ENCODE assay signal across 29 mouse cellular contexts in the genomic region with DNA sequence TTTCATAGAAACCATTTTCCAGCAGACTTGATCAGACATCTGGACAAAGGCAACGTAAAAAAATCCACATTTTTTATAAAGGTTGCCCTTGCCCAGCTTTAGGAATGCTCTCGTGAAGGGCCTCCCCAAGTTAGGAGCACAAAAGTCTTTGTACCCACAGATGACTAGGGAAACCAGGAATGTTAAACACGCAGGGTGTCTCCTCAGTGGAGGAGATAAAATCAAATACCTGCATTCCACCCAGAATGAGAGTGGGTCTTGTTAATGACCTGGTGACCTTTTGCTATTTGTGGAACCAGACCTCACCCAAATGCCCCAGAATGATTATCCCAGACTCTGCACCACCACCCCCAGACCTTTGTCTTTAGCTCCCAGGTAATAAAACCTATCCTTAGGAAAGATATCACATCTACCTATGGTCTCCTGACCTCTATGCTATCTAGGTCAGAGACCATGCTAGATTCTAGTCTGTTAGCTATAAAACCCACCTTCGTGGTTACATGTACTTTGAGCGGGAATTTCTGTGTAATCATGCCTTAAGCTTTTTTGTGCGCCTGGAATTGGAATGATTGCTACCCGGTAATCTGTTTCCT.
DNase-seq lines count a peak whose midpoint lies in the region; ATAC-seq and TF ChIP-seq lines count a peak whose summit lies in the region.
"Had no signal": no experiment of that assay in that cellular context is flagged by ENCODE, and none has a peak within 500 bp of the region (broad histone marks: within the 10 kb centered on the region; RNA-seq: fewer than 3 reads in every experiment).

No protein-coding gene starts in this region.

- no peak for DNase-seq in lung, adult 18-20 months
- peak; percentile 58 for DNase-seq in ES-CJ7 (ENCODE audit: low read depth, low spot score)
- DNase-seq in ZHBTc4 (ENCODE audit: low read depth, low spot score): peak; percentile 62
- no peak for DNase-seq in left cerebral cortex, adult 8-10 months (ENCODE audit: low spot score in 2 of 2)
- no peak for DNase-seq in frontal cortex, postnatal 25 days (ENCODE audit: low spot score in 2 of 2)
- DNase-seq: adrenal gland, postnatal 25 days; cerebellum, adult 11-12 months; cerebellum, adult 9-11 months; gastrocnemius, postnatal 10 days; heart, postnatal 4 days; kidney, adult 2 months; kidney, postnatal 10 days; left cerebral cortex, postnatal 4 days; liver, postnatal 0 days; retina, postnatal 1 day; right cerebral cortex, postnatal 14 days; thymus, postnatal 14 days had no signal

- no peak for TF ChIP-seq CTCF in intestine, postnatal 0 days (IDR thresholded peaks at IDR 0.05; ENCODE audit: low read depth)

- H3K36me3 ChIP-seq in intestine, embryonic 15.5 days: no peaks in the 10 kb centered on the region
- no peaks in the 10 kb centered on the region for H3K36me3 ChIP-seq in intestine, postnatal 0 days (ENCODE audit: control insufficient read depth, insufficient read depth)
- no peaks in the 10 kb centered on the region for H3K36me3 ChIP-seq in lung, embryonic 15.5 days
- H3K36me3 ChIP-seq: embryonic facial prominence, embryonic 13.5 days; heart, embryonic 15.5 days; liver, embryonic 12.5 days; midbrain, embryonic 10.5 days; midbrain, embryonic 15.5 days; neural tube, embryonic 15.5 days had no signal

- H3K9ac ChIP-seq in intestine, embryonic 15.5 days: no peak overlapping the region
- H3K9ac ChIP-seq in intestine, postnatal 0 days (ENCODE audit: low read depth, low read length): no peak overlapping the region
- H3K9ac ChIP-seq in lung, embryonic 15.5 days: no peak overlapping the region
- H3K9ac ChIP-seq: embryonic facial prominence, embryonic 13.5 days; heart, embryonic 15.5 days; hindbrain, embryonic 14.5 days; liver, embryonic 12.5 days; liver, postnatal 0 days; midbrain, embryonic 15.5 days; neural tube, embryonic 15.5 days had no signal

- H3K9me3 ChIP-seq in intestine, embryonic 15.5 days: no peaks in the 10 kb centered on the region
- H3K9me3 ChIP-seq in intestine, postnatal 0 days (ENCODE audit: control insufficient read depth): no peaks in the 10 kb centered on the region
- H3K9me3 ChIP-seq in lung, embryonic 15.5 days: no peaks in the 10 kb centered on the region
- H3K9me3 ChIP-seq: embryonic facial prominence, embryonic 13.5 days; heart, embryonic 15.5 days; liver, embryonic 12.5 days; midbrain, embryonic 10.5 days; midbrain, embryonic 15.5 days; neural tube, embryonic 15.5 days had no signal

- no peak overlapping the region for H3K4me3 ChIP-seq in intestine, embryonic 15.5 days (replicated peaks)
- no peak overlapping the region for H3K4me3 ChIP-seq in intestine, postnatal 0 days (ENCODE audit: low read depth, low read length)
- no peak overlapping the region for H3K4me3 ChIP-seq in lung, embryonic 15.5 days
- H3K4me3 ChIP-seq: embryonic facial prominence, embryonic 13.5 days; heart, embryonic 15.5 days; liver, embryonic 12.5 days; midbrain, embryonic 10.5 days; midbrain, embryonic 15.5 days; neural tube, embryonic 15.5 days had no signal

- no peak overlapping the region for H3K4me2 ChIP-seq in intestine, embryonic 15.5 days (replicated peaks)
- H3K4me2 ChIP-seq in intestine, postnatal 0 days (replicated peaks; ENCODE audit: low read depth): no peak overlapping the region
- H3K4me2 ChIP-seq in lung, embryonic 15.5 days: no peak overlapping the region; the same call in 1 of the 2 replicates
- H3K4me2 ChIP-seq: embryonic facial prominence, embryonic 13.5 days; heart, embryonic 15.5 days; hindbrain, embryonic 14.5 days; liver, embryonic 12.5 days; midbrain, embryonic 15.5 days; neural tube, embryonic 15.5 days had no signal

- no peak overlapping the region for H3K27ac ChIP-seq in intestine, embryonic 15.5 days
- H3K27ac ChIP-seq in intestine, postnatal 0 days (ENCODE audit: low read depth, low read length): no peak overlapping the region
- peak overlapping the region; percentile 50 for H3K27ac ChIP-seq in lung, embryonic 15.5 days
- H3K27ac ChIP-seq: embryonic facial prominence, embryonic 13.5 days; heart, embryonic 15.5 days; hindbrain, embryonic 14.5 days; liver, embryonic 12.5 days; midbrain, embryonic 10.5 days; midbrain, embryonic 15.5 days had no signal

- peaks cover 11% of the 10 kb centered on the region for H3K4me1 ChIP-seq in intestine, embryonic 15.5 days (replicated peaks)
- H3K4me1 ChIP-seq in intestine, postnatal 0 days (replicated peaks; ENCODE audit: control insufficient read depth, insufficient read depth, low read length): peaks cover 8% of the 10 kb centered on the region
- H3K4me1 ChIP-seq in lung, embryonic 15.5 days: peaks cover 52% of the 10 kb centered on the region
- H3K4me1 ChIP-seq: liver, embryonic 12.5 days had no signal

- 50% methylated on average over 7 of the region's 7 CpGs for WGBS in intestine, embryonic 15.5 days
- 41% methylated on average over 7 of the region's 7 CpGs for WGBS in intestine, postnatal 0 days
- 66% methylated on average over 7 of the region's 7 CpGs for WGBS in lung, embryonic 15.5 days

- no peaks in the 10 kb centered on the region for H3K27me3 ChIP-seq in intestine, embryonic 15.5 days (replicated peaks)
- no peaks in the 10 kb centered on the region for H3K27me3 ChIP-seq in intestine, postnatal 0 days (replicated peaks; ENCODE audit: control insufficient read depth, insufficient read depth, low read length)
- no peaks in the 10 kb centered on the region for H3K27me3 ChIP-seq in lung, embryonic 15.5 days
- H3K27me3 ChIP-seq: embryonic facial prominence, embryonic 13.5 days; heart, embryonic 15.5 days; midbrain, embryonic 15.5 days; neural tube, embryonic 15.5 days had no signal

- peak; percentile 71 for ATAC-seq in intestine, embryonic 15.5 days
- ATAC-seq in intestine, postnatal 0 days: no peak
- peak; percentile 46; the same call in 1 of the 2 replicates for ATAC-seq in lung, embryonic 15.5 days (ENCODE audit: borderline replicate concordance, extremely low read depth, low FRiP score, low TSS enrichment)
- ATAC-seq: CD4-positive, CD25-positive, alpha-beta regulatory T cell, adult 4 months; forebrain, embryonic 16.5 days; liver, embryonic 12.5 days; liver, postnatal 0 days; midbrain, embryonic 15.5 days had no signal

Comparison
In these comparisons a context has a peak if more than half of its experiments do, and no peak if none do; other contexts are left out.
1. DNase-seq: peak in ES-CJ7 (single experiment) and ZHBTc4 (single experiment); none in lung, adult 18-20 months (0 of 2), left cerebral cortex, adult 8-10 months (0 of 2) and frontal cortex, postnatal 25 days (0 of 2).